Mouse (Mus musculus) MN1 (cell line): Measurements from ENCODE around the gene Zfp750.

ENCODE experiments used
- DNase-seq: peaks from one replicate; pipeline ENCODE4 v3.0.0-alpha.2; 2016; ENCODE audit warnings: low spot score

Zfp750 gene

DNA sequence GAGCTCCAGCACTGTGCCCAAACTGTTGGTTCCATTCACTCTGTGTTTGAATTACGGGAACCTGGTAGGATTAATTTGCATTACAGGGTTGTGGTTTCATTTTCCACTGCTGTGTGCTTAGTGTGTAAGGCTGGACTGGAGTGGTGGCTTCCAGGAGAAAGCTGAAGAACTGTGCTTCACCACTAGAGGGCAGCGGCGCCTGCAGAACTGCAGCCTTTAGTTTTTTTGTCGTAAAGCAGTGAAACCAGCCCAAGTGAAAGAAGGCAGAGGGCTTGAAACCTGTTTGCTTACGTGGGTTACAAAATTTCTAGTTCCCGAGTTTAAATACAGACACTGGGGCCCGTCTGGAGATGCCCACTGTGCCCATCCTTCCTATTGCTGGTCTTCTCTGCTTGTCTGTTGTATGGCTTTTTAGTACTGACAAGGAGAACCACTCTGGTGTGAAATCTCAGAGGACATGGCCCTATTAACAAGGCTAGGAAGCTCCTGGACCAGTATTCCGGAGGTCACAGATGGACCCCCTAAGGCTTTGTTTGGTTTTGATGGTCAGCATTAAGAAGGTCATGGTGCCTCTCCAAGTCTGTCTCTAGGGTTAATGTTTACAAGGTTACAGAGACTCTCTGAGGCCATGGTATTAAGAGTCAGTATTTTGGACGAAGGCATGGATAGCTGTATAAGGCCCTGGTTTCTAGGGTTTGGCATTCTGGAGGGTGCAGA, 43.3 kb downstream of the Zfp750 start:
- DNase-seq = peak; percentile 90

GRCm38 (mm10) chr11:121474831-121475230, 44.3 kb downstream of the Zfp750 start:
- no peak for DNase-seq

GRCm38 (mm10) chr11:121467408-121467807, 51.7 kb downstream of the Zfp750 start:
- no peak for DNase-seq
